Mouse (Mus musculus): ENCODE measurements around the gene Adamts1.

Gene Adamts1

DNA sequence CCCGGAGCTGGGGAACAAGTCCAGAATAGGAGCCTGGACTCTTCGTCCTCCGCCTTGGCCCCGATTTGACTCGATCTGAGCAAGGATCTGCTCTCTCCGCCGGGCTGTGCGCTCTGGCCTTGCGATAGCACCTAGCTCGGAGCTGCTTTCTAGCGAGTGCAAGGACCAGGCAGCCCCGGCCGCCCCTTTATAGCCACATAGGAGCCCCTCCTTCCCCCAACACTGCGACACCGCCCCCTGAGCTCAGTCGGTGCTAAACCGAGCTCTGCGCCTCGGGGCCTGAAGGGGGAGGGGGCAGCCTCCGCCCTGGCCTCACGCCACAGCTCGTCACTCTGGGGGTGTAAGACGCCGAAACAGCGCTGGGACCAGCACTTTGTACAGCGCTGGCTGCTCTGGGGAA lies at the start of gene Adamts1:
Gene Adamts1, minus strand, starts transcription at position 160 of the 400 bp plus-strand sequence.
- peak; percentile 93 for DNase-seq (ENCODE audit: low spot score in 2 of 2)

DNA sequence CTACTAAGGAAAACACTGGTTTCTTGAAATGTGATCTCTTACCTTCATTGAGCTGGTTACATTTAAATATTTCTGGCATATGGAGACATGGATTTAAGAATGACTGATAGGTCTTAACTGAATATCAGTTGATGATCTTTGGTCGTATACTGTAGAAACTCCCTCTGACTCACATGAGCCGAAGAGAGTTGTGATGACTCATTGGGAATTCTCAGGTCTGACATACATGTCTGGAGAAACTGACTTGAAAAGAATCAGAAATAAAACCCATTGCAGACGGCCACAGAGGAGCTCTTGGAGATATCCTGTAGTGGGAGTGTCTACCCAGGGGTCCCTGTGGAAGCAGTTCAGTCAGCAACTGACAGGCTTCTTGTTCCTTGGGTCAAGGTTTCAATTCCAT lies 24.2 kb upstream of the Adamts1 start:
- DNase-seq (ENCODE audit: low spot score in 2 of 2): no peak

DNA sequence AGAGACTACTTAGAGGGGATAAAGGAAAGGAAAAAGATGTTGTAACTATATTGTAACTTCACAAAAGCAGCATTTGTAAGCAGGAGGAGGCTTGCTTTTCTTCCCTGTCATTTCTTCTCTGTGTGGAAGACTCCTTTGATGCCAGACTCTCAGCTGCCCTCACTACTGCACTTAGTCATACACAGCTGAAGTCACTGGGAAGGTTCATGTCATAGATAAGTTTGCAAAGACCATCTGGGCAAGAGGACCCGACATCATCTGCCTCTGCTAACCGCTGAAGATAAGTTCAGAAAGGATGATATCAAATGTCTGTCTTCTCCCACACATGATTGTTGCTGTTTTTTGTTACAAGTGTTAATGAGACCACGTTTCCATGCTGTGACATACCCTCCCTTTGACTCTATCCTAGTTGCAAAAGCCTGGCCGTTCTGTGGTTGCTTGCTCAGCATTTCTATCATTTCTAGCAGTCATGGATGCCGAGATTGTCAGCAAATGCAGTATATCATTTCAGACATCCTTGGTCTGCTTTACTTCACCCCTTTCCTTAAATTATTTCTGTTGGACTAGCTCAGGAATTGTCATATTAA lies 19.5 kb upstream of the Adamts1 start:
- no peak for DNase-seq (ENCODE audit: low spot score in 2 of 2)

DNA sequence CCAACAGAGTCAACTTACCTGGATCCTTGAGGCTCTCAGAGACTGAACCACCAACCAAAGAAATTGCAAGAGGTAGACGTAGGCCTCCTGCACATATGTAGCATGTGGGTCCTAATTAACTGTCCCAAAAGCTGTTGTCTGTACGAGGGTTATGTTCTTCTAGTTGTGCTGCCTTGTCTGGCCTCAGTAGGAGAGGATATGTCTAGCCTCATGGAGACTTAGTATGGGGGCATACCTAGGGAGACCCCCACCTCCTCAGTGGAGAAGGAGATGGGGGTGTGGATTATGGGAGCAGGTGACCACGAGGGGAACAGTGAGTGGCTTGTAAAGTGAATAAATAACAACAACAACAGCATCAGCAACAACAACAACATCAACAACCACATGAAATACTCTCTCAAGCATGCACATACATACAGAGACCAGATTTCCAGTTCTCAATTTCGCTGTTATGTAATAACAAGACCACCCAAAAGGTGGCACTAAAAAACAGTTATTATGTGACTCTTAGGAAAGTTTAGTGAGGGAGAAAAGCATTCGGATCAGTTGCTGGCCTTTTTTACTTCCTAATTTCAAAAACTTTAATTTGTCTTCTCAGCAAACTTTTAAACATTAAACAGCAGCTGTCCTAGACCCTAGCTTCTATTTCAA lies 17.0 kb upstream of the Adamts1 start:
- DNase-seq (ENCODE audit: low spot score in 2 of 2): no peak

GRCm38 (mm10) chr16:85814116-85814515 lies 11.2 kb upstream of the Adamts1 start:
- no peak for DNase-seq (ENCODE audit: low spot score in 2 of 2)

- DNase-seq (ENCODE audit: low spot score in 2 of 2): peak in 1 of 2 experiments; percentile 76
Measured at GRCm38 (mm10) chr16:85807626-85808025, 4.7 kb upstream of the Adamts1 start.

DNA sequence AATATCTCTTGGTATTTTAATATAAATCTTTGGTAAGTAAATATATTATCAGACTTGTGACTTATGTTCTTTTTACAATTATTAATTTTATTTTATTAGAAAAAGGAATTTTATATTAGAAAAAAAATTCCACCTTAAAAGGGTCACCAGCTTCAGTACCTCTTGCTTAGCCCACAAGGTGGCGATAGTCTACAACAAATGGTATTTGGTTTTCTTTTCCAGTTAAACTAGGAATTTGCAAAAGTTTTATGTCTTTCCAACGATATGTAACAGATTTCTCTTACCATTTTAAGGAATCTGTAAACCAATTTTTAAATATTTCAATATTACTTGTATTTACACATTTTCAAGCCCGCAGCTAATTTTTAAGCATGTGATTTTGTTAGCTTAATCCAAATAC lies 4.2 kb upstream of the Adamts1 start:
- peak in 1 of 2 experiments; percentile 62 for DNase-seq (ENCODE audit: low spot score in 2 of 2)

GRCm38 (mm10) chr16:85805581-85805980 lies 2.7 kb upstream of the Adamts1 start:
- DNase-seq (ENCODE audit: low spot score in 2 of 2): peak in 1 of 2 experiments; percentile 38

- DNase-seq (ENCODE audit: low spot score in 2 of 2): peak; percentile 86 to 92
Measured at GRCm38 (mm10) chr16:85803613-85804551, 969 bp upstream of the Adamts1 start.

GRCm38 (mm10) chr16:85801971-85802811 lies 722 bp downstream of the Adamts1 start:
- peak; percentile 57 to 63 for DNase-seq (ENCODE audit: low spot score in 2 of 2)

GRCm38 (mm10) chr16:85801252-85801651 lies 1.7 kb downstream of the Adamts1 start:
- DNase-seq (ENCODE audit: low spot score in 2 of 2): peak; percentile 79 to 84

- peak; percentile 96 for DNase-seq (ENCODE audit: low spot score in 2 of 2)
Measured at GRCm38 (mm10) chr16:85800691-85801090, 2.2 kb downstream of the Adamts1 start.

DNA sequence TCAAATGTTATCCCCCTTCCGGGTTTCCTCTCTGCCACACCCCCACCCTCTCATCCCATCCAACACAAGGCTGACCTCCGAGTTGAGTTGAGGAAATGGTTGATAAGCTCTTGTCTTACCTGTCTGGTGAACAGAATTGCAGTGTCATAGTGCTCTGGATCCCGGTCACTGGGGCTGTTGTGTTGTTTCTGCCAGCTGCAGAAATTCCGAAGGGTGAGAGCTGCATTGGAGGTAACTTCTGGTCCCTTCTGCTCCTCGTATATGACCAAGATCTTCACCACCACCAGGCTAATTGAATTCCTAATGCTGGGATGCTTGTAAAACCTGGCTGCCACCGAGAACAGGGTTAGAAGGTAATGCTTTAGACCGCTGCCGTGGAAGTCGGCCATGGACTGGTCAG lies 2.9 kb downstream of the Adamts1 start:
- DNase-seq (ENCODE audit: low spot score in 2 of 2): no peak

DNA sequence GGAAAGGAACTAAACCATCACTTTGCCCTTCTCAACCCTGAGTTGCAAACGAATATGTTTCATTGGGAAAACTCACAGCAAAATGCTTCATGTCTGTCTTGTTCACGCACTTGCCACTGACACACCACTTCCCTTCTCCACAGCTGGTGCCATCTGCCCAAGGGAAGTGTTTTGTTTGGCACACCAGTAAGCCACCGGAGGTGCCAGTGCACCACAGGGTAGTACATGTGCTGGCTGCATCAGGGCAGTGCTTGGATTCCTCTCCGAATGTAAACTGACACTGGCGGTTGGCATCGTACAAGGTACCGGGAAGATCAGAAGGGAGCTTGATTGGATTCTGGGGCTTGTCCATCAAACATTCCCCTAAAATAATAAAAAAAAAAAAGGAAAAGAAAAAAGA lies 4.6 kb downstream of the Adamts1 start:
- no peak for DNase-seq (ENCODE audit: low spot score in 2 of 2)

GRCm38 (mm10) chr16:85797161-85797560 lies 5.8 kb downstream of the Adamts1 start:
- no peak for DNase-seq (ENCODE audit: low spot score in 2 of 2)

DNA sequence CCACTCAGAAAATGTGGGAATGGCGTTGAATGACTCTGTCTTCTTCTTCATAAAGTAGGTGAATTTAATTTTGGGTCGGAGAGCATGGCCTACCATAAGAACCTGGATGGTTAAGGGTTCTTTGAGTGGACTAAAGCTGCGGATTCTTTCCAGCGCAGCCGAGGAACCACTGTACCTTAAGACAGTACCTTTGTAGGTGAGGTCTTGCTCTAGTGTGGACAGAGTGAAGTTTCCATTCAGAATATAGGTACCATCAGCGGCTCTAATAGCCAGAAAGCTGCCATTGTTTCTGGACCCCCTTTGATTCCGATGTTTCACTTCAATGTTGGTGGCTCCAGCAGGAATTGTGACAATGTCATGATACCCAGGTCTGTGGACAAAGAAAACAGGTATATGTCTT lies 7.2 kb downstream of the Adamts1 start:
- no peak for DNase-seq (ENCODE audit: low spot score in 2 of 2)

DNA sequence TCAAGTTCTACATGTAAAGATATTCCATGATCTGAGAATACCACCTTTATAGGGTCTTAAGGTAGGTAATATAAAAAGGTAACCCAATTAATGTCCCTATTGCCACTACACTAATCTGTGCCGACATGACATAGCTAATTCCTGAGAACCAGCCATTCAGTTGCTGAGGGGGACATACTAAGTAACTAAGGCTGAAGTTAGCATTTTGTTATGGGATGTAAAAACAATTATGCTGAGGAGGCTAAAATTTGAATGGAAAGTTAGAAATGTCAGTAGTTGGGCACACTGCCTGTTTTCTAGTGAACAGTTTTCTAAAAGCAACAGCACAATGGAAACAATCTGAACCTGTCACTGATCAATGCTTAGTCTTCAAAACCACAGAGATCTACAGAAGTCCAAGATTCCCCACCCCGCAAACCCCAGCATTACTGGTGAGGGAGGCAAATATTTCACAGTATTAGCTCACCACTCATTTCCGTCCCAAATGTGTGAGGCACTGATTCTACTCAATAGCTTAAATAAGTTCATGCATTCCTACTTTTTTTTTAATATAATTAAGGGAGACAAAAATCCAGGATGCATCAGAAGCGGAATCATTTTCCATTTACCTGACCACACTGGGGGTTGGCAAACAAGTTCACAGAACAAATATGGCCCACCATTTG lies 9.6 kb downstream of the Adamts1 start:
- no peak for DNase-seq (ENCODE audit: low spot score in 2 of 2)

GRCm38 (mm10) chr16:85781076-85781475 lies 21.8 kb downstream of the Adamts1 start:
- DNase-seq (ENCODE audit: low spot score in 2 of 2): no peak

GRCm38 (mm10) chr16:85779775-85780174 lies 23.1 kb downstream of the Adamts1 start:
- DNase-seq (ENCODE audit: low spot score in 2 of 2): no peak

GRCm38 (mm10) chr16:85772272-85772671 lies 30.6 kb downstream of the Adamts1 start:
- no peak for DNase-seq (ENCODE audit: low spot score in 2 of 2)

GRCm38 (mm10) chr16:85767341-85767740 lies 35.6 kb downstream of the Adamts1 start:
- DNase-seq (ENCODE audit: low spot score in 2 of 2): no peak

Data from heart, adult 9 months (tissue).